Mouse (Mus musculus) adipocyte (in vitro differentiated cells): ENCODE results near the gene Armt1.
A peak's percentile ranks its signal among the peaks of the same experiment; 100 is the strongest.
"Not testable (repeated sequence)": the region's sequence is repeated elsewhere in the genome, so short reads cannot be mapped to it uniquely, and the experiment has no call there.

Experiments used
- DNase-seq: peaks from one replicate; pipeline ENCODE4 v3.0.0-alpha.2; 2016; ENCODE audit warnings: low spot score

Armt1 gene

DNA sequence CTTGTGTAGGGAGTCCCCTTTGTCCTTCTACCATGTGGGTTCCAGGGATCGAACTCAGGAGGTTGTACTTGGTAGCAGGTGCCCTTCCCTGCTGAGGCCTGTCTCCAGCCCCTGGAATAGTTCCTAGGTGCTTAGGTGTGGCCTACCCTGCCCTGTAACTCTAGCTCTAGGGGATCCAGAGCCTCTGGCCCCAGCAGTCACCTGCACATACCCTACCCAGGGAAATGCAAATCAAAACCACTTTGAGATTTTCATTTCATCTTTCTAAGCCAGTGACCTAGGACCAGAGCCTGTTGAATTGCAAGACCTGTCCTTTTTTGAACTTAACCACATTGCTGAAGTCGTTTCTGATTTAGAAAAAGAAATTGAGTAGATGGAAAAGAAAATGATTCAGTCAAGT, 1.6 kb downstream of the Armt1 start:
- not testable (repeated sequence) for DNase-seq

- no peak for DNase-seq
These were observed 3.1 kb downstream of the Armt1 start for GRCm38 (mm10) chr10:4435416-4435815.

- no peak for DNase-seq
These were observed 24.1 kb downstream of the Armt1 start for GRCm38 (mm10) chr10:4456409-4456808.

DNA sequence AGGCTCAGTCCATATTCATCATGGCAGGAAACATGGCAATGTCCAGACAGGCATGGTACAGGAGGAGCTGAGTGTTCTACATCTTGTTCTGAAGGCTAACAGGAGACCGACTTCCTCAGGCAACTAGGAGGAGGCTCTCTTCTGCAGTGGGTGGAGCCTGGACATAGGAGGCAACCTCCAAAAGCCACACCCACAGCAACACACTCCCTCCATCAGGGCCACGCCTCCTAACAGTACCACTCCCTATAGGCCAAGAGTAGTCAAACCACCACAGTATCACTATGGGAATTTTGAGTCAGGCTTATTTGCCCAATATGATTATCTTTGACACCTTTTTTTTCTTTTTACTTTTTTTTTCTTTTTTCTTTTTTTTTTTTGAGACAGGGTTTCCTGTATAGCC, 27.9 kb downstream of the Armt1 start:
- DNase-seq, result no peak

- DNase-seq, result no peak
These were observed 33.5 kb downstream of the Armt1 start for GRCm38 (mm10) chr10:4465799-4466198.

DNA sequence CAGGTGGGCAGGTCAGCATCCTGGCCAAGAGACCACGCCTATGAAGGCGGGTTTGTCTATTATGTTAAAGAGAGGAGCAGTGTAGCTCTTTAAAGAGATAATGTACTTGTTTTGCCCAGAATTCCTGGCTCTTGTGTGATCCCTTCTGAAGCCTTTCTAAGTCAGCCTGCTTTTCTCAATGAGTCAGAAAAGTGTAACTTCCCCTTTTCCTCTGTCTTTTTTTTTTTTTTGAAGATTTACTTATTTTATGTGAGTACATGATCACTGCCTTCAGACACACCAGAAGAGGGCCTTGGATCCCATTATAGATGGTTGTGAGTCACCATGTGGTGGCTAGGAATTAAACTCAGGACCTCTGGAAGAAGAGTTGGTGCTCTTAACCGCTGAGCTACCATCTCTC, 37.1 kb downstream of the Armt1 start:
- no peak for DNase-seq

DNA sequence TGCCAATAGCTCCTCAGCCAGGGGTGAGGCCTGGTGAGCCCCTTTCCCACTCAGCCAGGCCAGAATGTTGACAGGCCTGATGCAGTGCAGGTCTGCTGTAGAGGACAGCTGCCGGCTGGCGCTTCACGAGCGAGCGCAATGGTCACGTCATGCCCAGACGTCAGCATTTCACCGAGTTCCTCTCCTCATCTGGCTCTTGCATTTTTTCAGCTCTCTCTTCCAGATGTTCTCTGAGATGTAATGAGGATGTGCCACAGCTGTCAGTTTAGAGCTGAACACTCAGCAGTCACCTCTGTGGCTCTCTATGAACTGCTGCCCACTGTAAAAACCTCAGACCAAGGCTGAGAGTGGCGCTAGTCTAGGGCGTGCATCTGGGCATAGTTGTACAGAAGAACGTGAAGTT, 41.3 kb downstream of the Armt1 start:
- DNase-seq, result no peak

DNA sequence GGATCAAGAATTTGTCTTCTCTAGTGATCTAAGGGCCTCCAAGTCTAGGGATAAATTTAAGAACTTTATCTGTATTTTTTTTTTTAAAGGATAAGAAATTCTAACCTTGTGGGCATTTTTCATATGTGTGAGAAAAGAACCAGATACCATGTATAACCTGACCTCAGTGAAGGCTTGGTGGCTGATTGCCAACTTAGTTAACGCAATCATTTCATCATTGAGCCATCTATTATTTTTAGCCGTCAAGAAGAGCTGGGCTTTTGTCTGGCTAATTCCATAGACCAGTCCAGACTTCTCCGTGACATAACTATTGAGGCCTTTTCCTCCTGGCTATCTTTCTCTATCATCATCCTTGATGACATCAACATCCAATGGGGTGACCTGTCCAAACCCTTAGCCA, 43.2 kb downstream of the Armt1 start:
- peak; percentile 11 for DNase-seq

DNA sequence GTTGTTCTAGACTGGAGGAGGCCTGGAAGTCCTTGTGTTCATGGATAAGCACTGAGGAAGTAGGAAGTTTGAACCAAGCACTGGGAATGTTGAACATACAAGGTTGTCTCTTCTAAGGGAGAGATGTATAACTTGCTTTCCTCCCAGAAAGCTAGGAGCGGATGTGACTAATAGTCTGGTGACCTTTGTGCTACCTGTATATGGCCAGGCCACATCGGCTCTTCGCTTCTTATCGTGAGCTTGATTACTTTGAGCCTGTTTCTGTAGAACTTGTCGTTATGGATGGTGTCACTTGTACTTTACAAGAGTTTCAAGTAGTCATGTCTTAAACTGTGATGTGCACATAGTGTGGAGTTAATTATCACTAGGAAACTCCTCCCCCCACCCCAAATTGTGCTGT, 44.3 kb downstream of the Armt1 start:
- no peak for DNase-seq

DNA sequence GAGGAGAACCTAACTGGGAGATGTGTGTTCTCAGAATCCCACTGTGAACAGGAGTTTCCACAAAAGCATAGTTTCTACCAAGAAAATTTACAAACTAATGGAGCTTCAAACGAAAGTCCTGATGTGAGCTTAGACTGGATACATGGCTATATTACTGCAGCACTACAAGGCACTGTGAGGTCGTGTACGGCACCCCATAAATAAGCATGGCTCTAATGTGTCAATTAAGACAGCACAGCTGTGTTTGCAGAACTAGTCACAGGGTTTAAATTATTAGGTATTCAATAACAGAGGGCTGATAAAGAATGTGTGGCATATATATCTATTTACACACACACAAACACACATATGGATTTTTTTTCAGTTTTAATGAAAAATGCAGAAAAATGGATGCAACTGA, 48.7 kb downstream of the Armt1 start:
- DNase-seq, result no peak

- peak; percentile 44 for DNase-seq
These were observed 49.4 kb downstream of the Armt1 start for GRCm38 (mm10) chr10:4481695-4482094.

GRCm38 (mm10) chr10:4482355-4482754, 50.1 kb downstream of the Armt1 start, which contains the start of gene Ccdc170:
Gene Ccdc170, plus strand, starts transcription at chr10:4482502.
- no peak for DNase-seq

- no peak for DNase-seq
These were observed 51.6 kb downstream of the Armt1 start for GRCm38 (mm10) chr10:4483848-4484247.

DNA sequence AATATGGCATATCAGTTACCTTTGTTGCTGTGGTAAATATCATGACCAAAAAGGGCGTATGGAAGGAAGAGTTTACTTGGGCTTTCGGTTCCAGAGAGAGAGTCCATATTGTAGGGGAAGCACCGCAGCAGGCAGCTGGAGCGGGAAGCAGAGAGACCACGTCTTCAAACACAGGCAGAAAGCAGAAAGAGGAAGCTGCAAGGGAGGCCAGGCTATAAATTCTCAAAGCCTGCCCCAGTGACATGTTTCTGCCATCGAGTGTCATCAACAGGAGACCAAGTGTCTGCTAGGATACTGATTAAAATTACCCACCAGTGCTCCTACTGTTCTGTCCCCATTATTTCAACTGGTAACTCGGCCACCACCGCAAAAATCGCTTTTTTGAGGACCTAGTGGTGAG, 52.7 kb downstream of the Armt1 start:
- DNase-seq, result no peak

DNA sequence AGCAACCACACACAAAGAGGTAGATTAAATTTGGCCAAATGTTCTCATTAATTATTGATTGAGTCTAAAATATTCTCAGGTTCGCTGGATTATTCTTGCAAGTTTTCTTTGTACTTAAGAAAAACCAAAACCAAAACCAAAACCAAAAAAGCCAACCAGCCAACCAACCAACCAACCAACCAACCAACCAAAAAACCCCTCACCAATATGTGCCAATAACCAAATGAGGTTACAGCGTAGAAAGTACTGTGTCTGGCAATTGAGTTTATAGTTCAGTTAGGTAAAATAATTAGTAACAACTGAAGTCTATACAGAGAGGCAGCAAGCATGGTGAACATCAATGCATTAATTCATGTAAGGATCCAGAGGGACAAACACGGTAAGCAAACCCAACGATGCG, 57.6 kb downstream of the Armt1 start:
- no peak for DNase-seq

DNA sequence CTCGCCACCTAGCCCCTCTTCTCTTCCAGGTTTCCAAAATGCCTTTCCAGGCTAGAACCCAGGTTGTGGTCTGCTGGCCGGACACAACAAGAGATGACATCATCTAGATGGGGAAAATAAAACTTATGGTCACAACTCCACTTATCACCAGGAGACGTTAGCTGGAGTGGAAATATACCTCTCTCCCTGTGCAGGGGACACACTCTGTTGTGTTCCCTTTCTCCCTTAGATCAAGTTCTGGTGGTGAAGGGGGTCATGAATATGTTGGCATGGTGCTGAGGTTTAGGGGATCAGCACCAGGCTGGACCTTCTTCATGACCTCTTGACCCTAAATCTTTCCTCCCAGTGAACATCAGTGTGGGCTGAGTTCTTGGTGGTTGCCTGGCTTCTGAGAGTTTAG, 59.0 kb downstream of the Armt1 start:
- no peak for DNase-seq

DNA sequence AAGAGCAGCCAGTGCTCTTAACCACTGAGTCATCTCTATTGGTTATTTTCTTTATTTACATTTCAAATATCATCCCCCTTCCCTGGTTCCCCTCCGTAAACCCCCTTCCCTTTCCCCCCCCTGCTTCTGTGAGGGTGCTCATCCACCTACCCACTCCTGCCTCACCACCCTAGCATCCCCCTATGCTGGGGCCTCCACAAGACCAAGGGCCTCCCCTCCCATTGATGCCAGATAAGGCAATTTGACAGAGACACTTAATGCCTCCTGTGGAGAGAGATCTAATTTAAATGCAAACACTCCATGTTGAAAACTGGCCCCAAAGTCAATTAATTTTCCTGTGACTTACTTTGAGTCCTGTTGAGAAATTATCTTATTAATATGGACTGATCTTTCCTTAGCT, 59.8 kb downstream of the Armt1 start:
- no peak for DNase-seq

DNA sequence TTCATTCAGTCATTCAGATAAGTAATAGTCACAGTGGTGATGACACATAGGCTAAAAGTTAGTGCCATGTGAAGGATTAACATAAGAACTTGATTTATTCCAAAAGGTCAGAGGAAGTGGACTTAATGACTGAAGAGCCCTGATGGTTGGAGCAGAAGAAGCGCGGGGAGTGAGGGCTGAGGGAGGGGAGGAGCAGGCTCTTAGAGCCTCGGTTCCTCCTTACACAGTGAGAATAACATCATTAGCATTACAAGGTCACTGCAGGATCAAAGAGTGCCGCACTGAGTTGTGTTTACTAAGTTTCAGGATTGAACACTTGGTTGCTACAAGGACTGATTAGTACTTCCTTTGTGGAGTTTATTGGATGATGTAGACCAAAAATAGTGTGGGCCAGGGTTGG, 60.6 kb downstream of the Armt1 start:
- DNase-seq, result no peak

DNA sequence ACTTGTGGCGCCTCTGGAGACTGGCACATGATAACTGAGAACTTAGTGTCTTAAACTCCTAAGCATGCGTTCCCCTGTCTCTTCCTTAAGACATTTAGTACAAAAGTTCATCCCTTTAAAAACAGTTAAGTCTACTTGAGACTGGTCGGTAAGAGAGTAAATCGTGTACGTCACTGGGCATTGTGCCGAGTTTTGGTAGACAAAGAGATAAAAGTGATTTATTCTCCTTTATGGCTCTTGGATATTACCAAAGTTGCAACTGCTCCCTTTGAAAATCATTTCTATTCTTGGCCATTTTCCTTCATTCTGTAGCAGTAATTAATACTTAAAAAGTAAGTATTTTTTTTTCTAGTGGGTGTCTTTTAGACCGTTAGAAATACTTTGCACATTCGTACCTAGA, 71.0 kb downstream of the Armt1 start:
- no peak for DNase-seq
